ENCODE assay signal across 17 mouse cellular contexts in genomic region chr7:115844910-115845309, GRCm38 (mm10).
DNase-seq lines count a peak whose midpoint lies in the region; ATAC-seq and TF ChIP-seq lines count a peak whose summit lies in the region.
"Had no signal": no experiment of that assay in that cellular context is flagged by ENCODE, and none has a peak within 500 bp of the region (broad histone marks: within the 10 kb centered on the region; RNA-seq: fewer than 3 reads in every experiment).

No protein-coding gene starts in this region.

- H3K27me3 ChIP-seq in kidney, adult 2 months (replicated peaks; ENCODE audit: control insufficient read depth, insufficient read depth, low read length) = no peaks in the 10 kb centered on the region
- H3K27me3 ChIP-seq in liver, embryonic 16.5 days (ENCODE audit: control insufficient read depth, insufficient read depth, low read depth, low read length) = no peaks in the 10 kb centered on the region
- H3K27me3 ChIP-seq in heart, embryonic 11.5 days (ENCODE audit: control insufficient read depth, insufficient read depth, low read length) = no peaks in the 10 kb centered on the region
- H3K27me3 ChIP-seq in forebrain, postnatal 0 days (ENCODE audit: insufficient read depth, low read length) = no peaks in the 10 kb centered on the region
- H3K27me3 ChIP-seq in limb, embryonic 10.5 days (ENCODE audit: low read depth, poor library complexity, severe bottlenecking) = no peaks in the 10 kb centered on the region
- H3K27me3 ChIP-seq: embryonic facial prominence, embryonic 15.5 days; hindbrain, embryonic 12.5 days; limb, embryonic 12.5 days; midbrain, embryonic 12.5 days; neural tube, embryonic 15.5 days had no signal

- no peak overlapping the region for H3K27ac ChIP-seq in kidney, adult 2 months (ENCODE audit: insufficient read depth, low read depth, low read length)
- peak overlapping the region; percentile 98 for H3K27ac ChIP-seq in liver, embryonic 16.5 days (ENCODE audit: low read length)
- no peak overlapping the region for H3K27ac ChIP-seq in heart, embryonic 11.5 days (ENCODE audit: low read depth, low read length)
- H3K27ac ChIP-seq in forebrain, postnatal 0 days (ENCODE audit: low read depth, low read length) = no peak overlapping the region
- H3K27ac ChIP-seq in limb, embryonic 10.5 days = no peak overlapping the region
- H3K27ac ChIP-seq: embryonic facial prominence, embryonic 15.5 days; hindbrain, embryonic 12.5 days; limb, embryonic 12.5 days; midbrain, embryonic 12.5 days; neural tube, embryonic 15.5 days had no signal

- 69% methylated on average over 3 of the region's 3 CpGs for WGBS in kidney, adult 2 months
- 26% methylated on average over 3 of the region's 3 CpGs for WGBS in liver, embryonic 16.5 days (ENCODE audit: insufficient replicate concordance)
- 74% methylated on average over 3 of the region's 3 CpGs for WGBS in heart, embryonic 11.5 days (ENCODE audit: insufficient replicate concordance)
- 92% methylated on average over 3 of the region's 3 CpGs for WGBS in forebrain, postnatal 0 days
- 85% methylated on average over 3 of the region's 3 CpGs for WGBS in limb, embryonic 10.5 days

- H3K4me1 ChIP-seq in kidney, adult 2 months (ENCODE audit: control insufficient read depth, insufficient read depth, low read length) = peaks cover 4% of the 10 kb centered on the region
- H3K4me1 ChIP-seq in liver, embryonic 16.5 days (ENCODE audit: control insufficient read depth, low read depth, low read length) = peaks cover 25% of the 10 kb centered on the region
- no peaks in the 10 kb centered on the region for H3K4me1 ChIP-seq in heart, embryonic 11.5 days (ENCODE audit: control insufficient read depth, insufficient read depth, low read length)
- no peaks in the 10 kb centered on the region for H3K4me1 ChIP-seq in forebrain, postnatal 0 days (ENCODE audit: insufficient read depth)
- no peaks in the 10 kb centered on the region for H3K4me1 ChIP-seq in limb, embryonic 10.5 days
- H3K4me1 ChIP-seq: embryonic facial prominence, embryonic 15.5 days; hindbrain, embryonic 12.5 days; limb, embryonic 12.5 days; midbrain, embryonic 12.5 days; neural tube, embryonic 15.5 days had no signal

- no peak for TF ChIP-seq CTCF in kidney, adult 2 months (conservative IDR thresholded peaks at IDR 0.05; ENCODE audit: insufficient read depth, insufficient read length, low read depth, low read length)
- TF ChIP-seq CTCF in forebrain, postnatal 0 days (IDR thresholded peaks at IDR 0.05; ENCODE audit: low read depth) = no peak

- no peaks in the 10 kb centered on the region for H3K36me3 ChIP-seq in kidney, adult 2 months (ENCODE audit: control insufficient read depth, insufficient read depth, low read length)
- H3K36me3 ChIP-seq in liver, embryonic 16.5 days (ENCODE audit: control insufficient read depth, insufficient read depth) = no peaks in the 10 kb centered on the region
- H3K36me3 ChIP-seq in heart, embryonic 11.5 days (ENCODE audit: control insufficient read depth, insufficient read depth, low read length) = no peaks in the 10 kb centered on the region
- no peaks in the 10 kb centered on the region for H3K36me3 ChIP-seq in forebrain, postnatal 0 days (ENCODE audit: insufficient read depth)
- H3K36me3 ChIP-seq in limb, embryonic 10.5 days = no peaks in the 10 kb centered on the region
- H3K36me3 ChIP-seq: embryonic facial prominence, embryonic 15.5 days; hindbrain, embryonic 12.5 days; midbrain, embryonic 12.5 days; neural tube, embryonic 15.5 days had no signal

- peak; percentile 45 for DNase-seq in kidney, adult 2 months
- DNase-seq in kidney, postnatal 36 days = no peak
- DNase-seq in right cerebral cortex, postnatal 10 days (ENCODE audit: low spot score in 2 of 2) = no peak
- DNase-seq in forebrain, postnatal 0 days = no peak
- DNase-seq in limb, embryonic 10.5 days (ENCODE audit: low spot score) = no peak
- DNase-seq: cerebellum, adult 18-20 months; kidney, postnatal 4 days; retina, postnatal 1 day had no signal

- peak overlapping the region; percentile 86 for H3K9ac ChIP-seq in liver, embryonic 16.5 days (ENCODE audit: low read depth, low read length)
- no peak overlapping the region for H3K9ac ChIP-seq in heart, embryonic 11.5 days (ENCODE audit: low read depth, low read length)
- no peak overlapping the region for H3K9ac ChIP-seq in forebrain, postnatal 0 days
- H3K9ac ChIP-seq: embryonic facial prominence, embryonic 15.5 days; hindbrain, embryonic 12.5 days; limb, embryonic 12.5 days; midbrain, embryonic 12.5 days; neural tube, embryonic 15.5 days had no signal

- peak overlapping the region; percentile 68 for H3K4me2 ChIP-seq in liver, embryonic 16.5 days (ENCODE audit: low read depth, low read length)
- no peak overlapping the region for H3K4me2 ChIP-seq in heart, embryonic 11.5 days
- no peak overlapping the region for H3K4me2 ChIP-seq in forebrain, postnatal 0 days (ENCODE audit: low read depth)
- H3K4me2 ChIP-seq: embryonic facial prominence, embryonic 15.5 days; hindbrain, embryonic 12.5 days; limb, embryonic 12.5 days; midbrain, embryonic 12.5 days; neural tube, embryonic 15.5 days had no signal

- no peak overlapping the region for H3K4me3 ChIP-seq in kidney, adult 2 months (ENCODE audit: insufficient read depth, low read depth, low read length)
- peak overlapping the region; percentile 73 for H3K4me3 ChIP-seq in liver, embryonic 16.5 days (ENCODE audit: low read depth, low read length)
- no peak overlapping the region for H3K4me3 ChIP-seq in heart, embryonic 11.5 days (ENCODE audit: low read depth, low read length)
- no peak overlapping the region for H3K4me3 ChIP-seq in forebrain, postnatal 0 days (ENCODE audit: low read depth, low read length)
- no peak overlapping the region for H3K4me3 ChIP-seq in limb, embryonic 10.5 days
- H3K4me3 ChIP-seq: embryonic facial prominence, embryonic 15.5 days; hindbrain, embryonic 12.5 days; limb, embryonic 12.5 days; midbrain, embryonic 12.5 days; neural tube, embryonic 15.5 days had no signal

- TF ChIP-seq POLR2A in kidney, adult 2 months (IDR thresholded peaks at IDR 0.05; ENCODE audit: low read depth, low read length) = no peak

- peak; percentile 73 for ATAC-seq in erythroid progenitor cell, adult 5-6 weeks (replicated peaks; ENCODE audit: low FRiP score, poor library complexity, severe bottlenecking)
- peak; percentile 86 for ATAC-seq in liver, embryonic 16.5 days (ENCODE audit: low read depth)
- ATAC-seq in heart, embryonic 11.5 days (replicated peaks; ENCODE audit: insufficient number of reproducible peaks, low FRiP score, low TSS enrichment) = no peak
- no peak for ATAC-seq in forebrain, postnatal 0 days
- ATAC-seq: forebrain, embryonic 14.5 days had no signal

- H3K9me3 ChIP-seq in liver, embryonic 16.5 days (replicated peaks; ENCODE audit: control insufficient read depth, low read length) = no peaks in the 10 kb centered on the region
- H3K9me3 ChIP-seq in heart, embryonic 11.5 days (replicated peaks; ENCODE audit: control insufficient read depth, low read length) = no peaks in the 10 kb centered on the region
- H3K9me3 ChIP-seq in forebrain, postnatal 0 days (ENCODE audit: low read length) = no peaks in the 10 kb centered on the region
- H3K9me3 ChIP-seq in limb, embryonic 10.5 days (replicated peaks) = no peaks in the 10 kb centered on the region
- H3K9me3 ChIP-seq: embryonic facial prominence, embryonic 15.5 days; hindbrain, embryonic 12.5 days; limb, embryonic 12.5 days; midbrain, embryonic 12.5 days; neural tube, embryonic 15.5 days had no signal

Comparison
In these comparisons a context has a peak if more than half of its experiments do, and no peak if none do; other contexts are left out.
1. ATAC-seq: peak in erythroid progenitor cell, adult 5-6 weeks (single experiment) and liver, embryonic 16.5 days (single experiment); none in heart, embryonic 11.5 days (single experiment) and forebrain, postnatal 0 days (single experiment).